Mouse (Mus musculus) forebrain, embryonic 13.5 days (tissue): ENCODE data around the gene Galntl5. TPM values are rescaled to one million over a fixed set of nuclear protein-coding genes. Genes with fewer than 3 reads are reported as not detected.

Experiments
- ATAC-seq: fragments of 200-750 bp; cut with Nextera tagmentation; 2 replicates; pipeline ENCODE4 v1.8.0; 2017
- H3K27ac ChIP-seq: fragments of 300-500 bp; sonication (generic); 2 replicates; pipeline ENCODE4 v1.5.1; 2015; ENCODE audit warnings: inconsistent platforms, mild to moderate bottlenecking, moderate library complexity
- H3K27me3 ChIP-seq: fragments of 300-500 bp; sonication (generic); 2 replicates; pipeline ENCODE4 v1.6.1; 2015; ENCODE audit warnings: mild to moderate bottlenecking, inconsistent platforms
- H3K36me3 ChIP-seq: fragments of 300-500 bp; sonication (generic); 2 replicates; pipeline ENCODE4 v1.6.1; 2015; ENCODE audit warnings: mild to moderate bottlenecking, inconsistent platforms; ENCODE audit not compliant: poor library complexity, severe bottlenecking
- H3K4me1 ChIP-seq: fragments of 300-500 bp; sonication (generic); 2 replicates; pipeline ENCODE4 v1.6.1; 2015; ENCODE audit warnings: inconsistent platforms
- H3K4me2 ChIP-seq: fragments of 300-500 bp; sonication (generic); 2 replicates; pipeline ENCODE4 v1.6.1; 2015; ENCODE audit warnings: inconsistent platforms, mild to moderate bottlenecking, moderate library complexity
- H3K4me3 ChIP-seq: fragments of 300-500 bp; sonication (generic); 2 replicates; pipeline ENCODE4 v1.5.1; 2015; ENCODE audit warnings: mild to moderate bottlenecking, inconsistent platforms
- H3K9ac ChIP-seq: fragments of 300-500 bp; sonication (generic); 2 replicates; pipeline ENCODE4 v1.6.1; 2015; ENCODE audit warnings: mild to moderate bottlenecking, inconsistent platforms
- H3K9me3 ChIP-seq: fragments of 300-500 bp; sonication (generic); replicated peaks from 2 replicates; pipeline ENCODE4 v1.6.1; 2016; ENCODE audit warnings: inconsistent platforms
- WGBS: fragments of 180-500 bp; shearing (Covaris S2); methylation state at CpG from one replicate; pipeline ENCODE4 v1.1.7; 2015; 5-methylcytosine and 5-hydroxymethylcytosine counted together
- polyA plus RNA-seq: library from polyadenylated mRNA; unstranded; fragments of >200 nt; fragmentation: Nextera tagmentation; extraction: Ambion mirVana; gene quantifications from 2 replicates; pipeline ENCODE4 v1.2.1, GENCODE M21; 2015

The Galntl5 gene
- polyA plus RNA-seq, result not detected in 2 replicates

DNA sequence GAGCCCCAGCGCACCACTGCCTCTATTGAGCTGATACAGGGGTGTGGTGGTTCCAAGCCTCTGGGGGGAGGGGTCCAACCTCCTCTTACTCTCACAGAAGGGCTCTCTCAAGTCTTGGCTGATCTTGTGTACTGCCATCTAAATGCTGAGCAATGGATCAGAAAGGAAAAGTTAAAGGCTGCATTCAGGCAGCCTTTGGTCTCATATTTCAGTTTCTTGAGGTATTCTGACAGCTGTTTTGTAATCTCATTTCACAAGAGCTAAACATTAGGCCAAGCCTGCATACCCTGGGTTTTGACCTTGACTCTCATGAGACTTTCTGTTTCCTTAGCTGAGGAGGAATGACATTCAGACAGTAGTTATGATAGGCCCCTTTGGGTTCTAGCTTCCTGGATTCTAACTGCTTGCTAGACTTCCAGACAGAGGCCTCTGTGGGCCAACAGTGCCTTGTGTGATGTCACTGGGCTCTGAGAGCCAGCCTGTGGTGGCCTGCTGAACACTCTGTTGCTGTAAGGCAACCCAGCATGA, at the start of gene Galntl5:
TSS of gene Galntl5 (plus strand) at position 457 of the 528 bp plus-strand sequence.
- no peak within 1 kb of the TSS for H3K4me3 ChIP-seq
- H3K27ac ChIP-seq, result no peak within 1 kb of the TSS
- H3K27me3 ChIP-seq, result no peaks in the 10 kb centered on the region
- 90% methylated on average over 1 of the region's 1 CpGs for WGBS
- no peaks in the 10 kb centered on the region for H3K9me3 ChIP-seq
- no peaks in the 10 kb centered on the region for H3K36me3 ChIP-seq
- no peak within 1 kb of the TSS for H3K9ac ChIP-seq
- H3K4me1 ChIP-seq, result no peaks in the 10 kb centered on the region
- no peak within 1 kb of the TSS for H3K4me2 ChIP-seq
- no peak for ATAC-seq

DNA sequence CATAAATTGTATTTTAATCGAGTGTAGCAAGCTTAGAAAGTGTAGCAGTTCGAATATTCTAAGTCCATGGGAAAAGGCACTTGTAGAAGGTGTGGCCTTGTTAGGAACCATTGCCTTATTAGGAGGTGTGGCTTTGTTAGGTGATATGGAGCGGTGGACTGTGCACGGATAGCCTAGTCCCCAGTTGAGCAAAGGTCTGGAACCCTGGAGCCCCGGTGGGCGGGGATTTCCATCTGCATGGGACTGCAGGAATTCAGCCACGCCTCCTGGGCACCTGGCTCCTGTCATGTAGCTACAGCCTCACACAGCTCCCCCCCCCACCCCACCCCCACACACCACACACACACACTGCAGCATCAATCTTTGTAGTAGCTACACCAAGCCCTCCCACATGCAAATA, 34.6 kb upstream of the Galntl5 start:
- H3K9ac ChIP-seq, result no peak overlapping the region
- 91% methylated on average over 7 of the region's 7 CpGs for WGBS
- H3K27me3 ChIP-seq, result no peaks in the 10 kb centered on the region
- H3K27ac ChIP-seq, result no peak overlapping the region
- ATAC-seq, result no peak
- H3K4me3 ChIP-seq, result no peak overlapping the region
- no peak overlapping the region for H3K4me2 ChIP-seq
- no peaks in the 10 kb centered on the region for H3K36me3 ChIP-seq
- H3K9me3 ChIP-seq, result no peaks in the 10 kb centered on the region
- no peaks in the 10 kb centered on the region for H3K4me1 ChIP-seq

DNA sequence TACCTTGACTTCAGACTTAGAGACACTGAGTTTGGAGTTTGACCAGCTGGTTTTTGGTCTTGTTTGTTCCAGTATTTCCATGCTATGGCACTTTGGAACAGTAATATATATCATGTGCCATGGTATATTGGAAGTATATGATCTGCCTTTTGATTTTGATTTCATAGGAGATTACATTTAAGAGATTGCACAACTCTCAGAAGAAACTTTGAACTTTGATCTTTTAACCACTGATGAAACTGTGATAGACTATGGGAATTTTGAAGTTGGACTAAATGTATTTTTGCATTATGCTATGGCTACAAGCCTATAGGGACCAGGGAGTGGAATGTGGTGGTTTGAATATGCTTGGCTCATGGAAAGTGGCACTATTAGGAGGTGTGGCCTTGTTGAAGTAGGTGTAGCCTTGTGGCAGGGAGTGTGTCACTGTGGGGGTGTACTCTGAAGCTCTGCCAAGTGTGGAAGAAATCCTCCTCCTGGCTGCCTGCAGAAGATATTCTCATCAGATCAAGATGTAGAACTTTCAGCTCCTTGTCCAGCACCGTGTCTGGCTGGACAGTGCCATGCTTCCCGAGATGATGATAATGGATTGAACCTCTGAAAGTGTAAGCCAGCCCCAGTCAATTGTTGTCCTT, 31.8 kb upstream of the Galntl5 start:
- no peak overlapping the region for H3K9ac ChIP-seq
- no peaks in the 10 kb centered on the region for H3K27me3 ChIP-seq
- no peak overlapping the region for H3K4me2 ChIP-seq
- H3K27ac ChIP-seq, result no peak overlapping the region
- no peaks in the 10 kb centered on the region for H3K36me3 ChIP-seq
- ATAC-seq, result no peak
- 80% methylated on average over 2 of the region's 2 CpGs for WGBS
- no peak overlapping the region for H3K4me3 ChIP-seq
- H3K4me1 ChIP-seq, result peaks cover 5% of the 10 kb centered on the region
- no peaks in the 10 kb centered on the region for H3K9me3 ChIP-seq

DNA sequence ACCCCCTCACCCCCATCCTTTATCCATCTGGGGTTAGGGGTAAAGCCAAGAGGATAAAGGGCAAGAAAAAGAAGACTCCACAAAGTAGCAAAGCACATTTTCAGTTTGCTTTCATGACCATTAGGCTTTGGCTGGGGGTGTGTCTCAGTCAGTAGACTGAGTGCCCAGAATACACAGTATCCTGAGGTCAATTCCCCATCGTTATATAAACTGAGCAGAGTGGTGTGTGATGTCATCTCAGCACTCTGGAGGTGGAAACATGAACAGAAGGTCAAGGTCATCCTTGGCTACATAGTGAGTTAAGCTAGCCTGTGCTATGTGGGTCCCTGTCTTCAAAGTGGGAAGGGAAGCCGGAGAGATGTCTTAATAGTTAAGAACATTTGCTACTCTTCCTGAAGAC, 27.8 kb upstream of the Galntl5 start:
- Histone ChIP-seq H3K4me3 (no peak overlapping the region), H3K4me1 (peaks cover 14% of the 10 kb centered on the region), H3K36me3 (no peaks in the 10 kb centered on the region), H3K27me3 (no peaks in the 10 kb centered on the region), H3K9ac (no peak overlapping the region), H3K9me3 (no peaks in the 10 kb centered on the region), H3K27ac (no peak overlapping the region), H3K4me2 (no peak overlapping the region)
- WGBS, result 88% methylated on average over 2 of the region's 2 CpGs
- no peak for ATAC-seq

DNA sequence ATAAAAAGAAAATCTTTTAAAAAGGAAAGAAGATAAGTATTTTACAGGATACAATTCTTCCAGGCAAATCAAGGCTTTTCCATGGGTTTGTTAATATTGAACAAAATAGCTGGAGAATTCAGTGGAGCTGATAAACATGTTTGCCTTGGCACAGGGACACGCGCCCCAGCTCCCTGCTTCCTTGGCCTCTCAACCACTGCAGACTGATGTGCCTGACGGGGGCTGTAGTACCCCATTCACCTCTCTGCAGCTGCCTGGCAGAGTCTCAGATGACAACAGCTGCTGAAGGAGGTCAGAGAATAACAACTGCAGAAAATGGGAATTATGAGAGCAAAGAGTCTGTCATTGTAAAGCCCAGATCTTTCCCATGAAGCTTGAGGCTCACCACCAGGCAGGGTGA, 27.3 kb upstream of the Galntl5 start:
- ATAC-seq, result no peak
- H3K4me3 ChIP-seq, result no peak overlapping the region
- H3K4me1 ChIP-seq, result peaks cover 14% of the 10 kb centered on the region
- 64% methylated on average over 3 of the region's 3 CpGs for WGBS
- no peaks in the 10 kb centered on the region for H3K9me3 ChIP-seq
- H3K9ac ChIP-seq, result no peak overlapping the region
- H3K4me2 ChIP-seq, result no peak overlapping the region
- H3K27me3 ChIP-seq, result no peaks in the 10 kb centered on the region
- no peaks in the 10 kb centered on the region for H3K36me3 ChIP-seq
- no peak overlapping the region for H3K27ac ChIP-seq

DNA sequence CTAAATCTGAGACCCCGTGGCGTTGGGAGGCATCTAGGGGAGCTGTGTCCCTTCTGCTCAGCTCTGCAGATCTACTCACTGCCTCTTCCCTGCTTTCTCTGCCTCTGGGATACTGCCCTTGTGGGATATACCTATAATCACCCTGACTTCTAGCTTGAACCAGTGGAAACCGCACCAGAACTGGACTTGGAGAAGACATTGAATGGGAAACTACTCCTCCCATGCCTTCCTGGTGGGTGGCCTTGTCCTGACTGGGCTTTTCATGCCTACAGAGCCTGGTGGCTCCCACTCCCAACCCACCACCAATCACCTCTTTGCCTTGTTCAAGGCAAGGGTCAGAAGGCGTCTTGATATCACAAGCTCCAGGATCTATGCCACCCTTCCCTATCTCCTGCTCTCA, 26.4 kb upstream of the Galntl5 start:
- no peaks in the 10 kb centered on the region for H3K27me3 ChIP-seq
- H3K27ac ChIP-seq, result no peak overlapping the region
- no peak overlapping the region for H3K4me3 ChIP-seq
- H3K9ac ChIP-seq, result no peak overlapping the region
- H3K4me1 ChIP-seq, result peaks cover 14% of the 10 kb centered on the region
- no peak for ATAC-seq
- H3K36me3 ChIP-seq, result no peaks in the 10 kb centered on the region
- H3K4me2 ChIP-seq, result no peak overlapping the region
- WGBS, result 80% methylated on average over 4 of the region's 4 CpGs
- H3K9me3 ChIP-seq, result no peaks in the 10 kb centered on the region

DNA sequence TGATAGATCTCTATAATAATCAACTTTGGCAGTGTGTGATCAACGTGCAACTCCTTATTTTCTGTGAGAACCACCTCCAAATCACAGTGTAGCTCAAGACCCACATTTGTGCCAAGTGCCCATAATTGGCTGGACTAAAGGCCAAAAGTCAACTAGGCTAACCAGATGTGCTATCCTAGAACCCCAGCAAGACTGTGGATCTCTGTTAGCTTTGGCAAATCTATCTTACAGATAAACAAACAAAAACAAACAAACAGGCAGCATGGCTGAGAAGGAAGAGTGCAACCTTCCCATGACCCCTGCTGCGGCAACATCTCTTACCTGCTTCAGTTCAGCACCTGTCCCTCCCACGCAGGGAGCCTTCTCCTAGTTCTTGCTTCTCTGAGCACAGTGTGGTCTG, 25.9 kb upstream of the Galntl5 start:
- Histone ChIP-seq H3K4me3 (no peak overlapping the region), H3K27ac (no peak overlapping the region), H3K36me3 (no peaks in the 10 kb centered on the region), H3K4me2 (no peak overlapping the region), H3K4me1 (peaks cover 14% of the 10 kb centered on the region), H3K9me3 (no peaks in the 10 kb centered on the region), H3K27me3 (no peaks in the 10 kb centered on the region), H3K9ac (no peak overlapping the region)
- no peak for ATAC-seq
- 90% methylated on average over 3 of the region's 3 CpGs for WGBS

DNA sequence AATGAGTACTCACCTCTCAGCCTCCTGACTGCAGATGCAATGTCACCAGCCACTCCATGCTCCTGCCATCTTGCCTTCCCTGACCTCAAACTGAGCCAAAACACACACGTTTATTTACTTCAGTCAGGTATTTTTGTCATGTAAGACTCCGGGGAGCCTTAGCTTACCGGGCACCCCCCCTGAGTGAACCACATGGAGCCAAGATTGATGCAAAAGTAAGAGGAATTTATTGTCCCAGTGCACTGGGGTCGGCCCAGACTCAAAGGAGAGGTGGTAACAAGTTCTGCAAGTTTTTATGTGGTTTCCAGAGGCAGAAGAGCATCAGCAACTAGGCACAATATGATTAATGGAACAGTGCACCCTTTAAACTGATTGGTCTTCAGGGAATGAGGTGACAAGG, 24.1 kb upstream of the Galntl5 start:
- Histone ChIP-seq H3K4me1 (peaks cover 14% of the 10 kb centered on the region), H3K36me3 (no peaks in the 10 kb centered on the region), H3K27ac (no peak overlapping the region), H3K9me3 (no peaks in the 10 kb centered on the region), H3K9ac (no peak overlapping the region), H3K27me3 (no peaks in the 10 kb centered on the region), H3K4me2 (no peak overlapping the region), H3K4me3 (no peak overlapping the region)
- ATAC-seq, result no peak
- 68% methylated on average over 4 of the region's 4 CpGs for WGBS

DNA sequence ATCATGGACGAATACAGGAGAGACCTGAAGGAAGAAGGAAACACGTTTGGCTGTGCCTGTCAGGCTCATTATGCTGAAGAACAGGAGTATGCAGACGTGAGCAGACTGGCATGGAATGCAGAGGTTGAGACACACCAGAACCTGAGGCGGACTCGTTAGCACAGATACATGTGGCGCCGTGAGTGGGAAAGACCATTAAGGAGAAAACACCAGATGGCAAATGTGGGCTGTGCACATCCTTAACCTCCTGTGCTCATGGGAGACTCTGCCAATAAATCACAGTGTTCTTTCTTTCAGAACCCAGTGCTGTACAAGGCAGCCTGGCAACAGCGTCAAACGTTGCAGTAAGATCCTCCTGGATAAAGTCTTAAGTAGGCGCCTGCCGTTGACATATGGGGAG, 20.7 kb upstream of the Galntl5 start:
- H3K9me3 ChIP-seq, result no peaks in the 10 kb centered on the region
- no peak overlapping the region for H3K4me2 ChIP-seq
- H3K27me3 ChIP-seq, result no peaks in the 10 kb centered on the region
- no peak overlapping the region for H3K9ac ChIP-seq
- no peak overlapping the region for H3K4me3 ChIP-seq
- H3K36me3 ChIP-seq, result no peaks in the 10 kb centered on the region
- WGBS, result 57% methylated on average over 11 of the region's 11 CpGs
- peak; percentile 86 for ATAC-seq
- peak overlapping the region; percentile 31 for H3K27ac ChIP-seq
- H3K4me1 ChIP-seq, result peaks cover 4% of the 10 kb centered on the region; the same call in 1 of the 2 replicates

DNA sequence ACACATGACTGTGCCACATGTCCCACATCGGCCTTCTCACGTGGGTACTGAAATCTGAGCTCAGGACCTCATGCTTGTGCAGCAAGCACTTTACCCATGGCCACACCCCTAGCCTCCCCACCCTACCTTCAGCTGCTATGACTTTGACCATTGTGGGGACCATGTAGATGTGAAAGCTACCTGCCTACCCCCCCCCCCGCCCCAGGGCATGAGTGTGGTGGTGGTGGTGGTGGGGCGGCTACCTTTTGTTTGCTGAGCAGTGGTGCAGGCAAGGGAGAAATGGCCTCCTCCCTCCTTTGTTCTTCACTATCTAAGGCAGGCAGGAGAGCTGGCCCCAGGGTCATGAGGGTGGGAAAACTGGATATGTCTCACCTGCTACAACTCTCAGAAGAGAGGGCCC, 18.3 kb upstream of the Galntl5 start:
- 86% methylated on average over 4 of the region's 4 CpGs for WGBS

DNA sequence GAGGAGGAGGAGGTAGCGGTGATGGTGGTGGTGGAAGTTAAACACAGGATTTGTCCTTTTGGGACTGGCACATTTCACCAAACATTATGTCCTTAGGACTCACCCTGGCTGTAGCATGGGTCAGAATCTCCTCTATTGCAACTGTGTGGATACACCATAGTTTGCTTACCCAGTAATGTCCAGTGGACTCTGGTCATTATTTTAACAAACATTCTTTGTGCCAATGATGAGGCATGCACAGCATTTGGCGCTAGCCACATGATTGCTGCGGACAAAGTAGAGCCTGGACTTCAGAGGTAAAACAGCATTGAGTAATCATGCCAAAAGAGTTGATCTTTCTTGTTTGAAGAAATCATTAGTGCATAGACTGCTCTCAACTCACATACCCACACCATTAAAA, 17.3 kb upstream of the Galntl5 start:
- H3K4me2 ChIP-seq, result no peak overlapping the region
- H3K9me3 ChIP-seq, result no peaks in the 10 kb centered on the region
- H3K4me1 ChIP-seq, result no peaks in the 10 kb centered on the region
- H3K27me3 ChIP-seq, result no peaks in the 10 kb centered on the region
- H3K36me3 ChIP-seq, result no peaks in the 10 kb centered on the region
- WGBS, result 91% methylated on average over 3 of the region's 3 CpGs
- no peak overlapping the region for H3K4me3 ChIP-seq
- H3K9ac ChIP-seq, result no peak overlapping the region
- ATAC-seq, result no peak
- no peak overlapping the region for H3K27ac ChIP-seq

More for the DNA sequence above, 18.3 kb upstream of the Galntl5 start:
- H3K36me3 ChIP-seq, result no peaks in the 10 kb centered on the region
- no peak overlapping the region for H3K9ac ChIP-seq
- no peak overlapping the region for H3K27ac ChIP-seq
- H3K4me2 ChIP-seq, result no peak overlapping the region
- H3K9me3 ChIP-seq, result no peaks in the 10 kb centered on the region
- ATAC-seq, result no peak
- no peak overlapping the region for H3K4me3 ChIP-seq
- H3K27me3 ChIP-seq, result no peaks in the 10 kb centered on the region
- H3K4me1 ChIP-seq, result peaks cover 3% of the 10 kb centered on the region; the same call in 1 of the 2 replicates

DNA sequence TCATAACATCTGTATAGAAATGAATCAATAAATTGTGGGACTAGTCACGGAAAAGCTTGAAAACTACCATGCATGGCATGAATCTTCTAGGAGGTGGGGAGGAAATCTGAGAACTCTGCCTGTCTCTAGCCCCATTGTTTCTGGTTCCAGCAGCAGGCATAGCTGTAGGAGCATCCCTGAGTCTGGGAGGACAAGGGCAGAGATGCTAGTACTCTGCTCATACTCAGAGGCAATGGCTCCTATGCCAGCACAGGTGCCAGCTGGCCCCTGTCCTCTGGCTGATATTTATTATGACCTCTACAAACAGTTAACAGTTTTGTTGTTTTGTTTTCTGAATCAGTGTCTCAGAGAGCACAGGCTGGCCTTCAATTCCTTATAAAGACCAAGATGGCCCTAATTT, 16.9 kb upstream of the Galntl5 start:
- Histone ChIP-seq H3K9ac (no peak overlapping the region), H3K4me3 (no peak overlapping the region), H3K9me3 (no peaks in the 10 kb centered on the region), H3K4me1 (no peaks in the 10 kb centered on the region), H3K27me3 (no peaks in the 10 kb centered on the region), H3K4me2 (no peak overlapping the region), H3K27ac (no peak overlapping the region), H3K36me3 (no peaks in the 10 kb centered on the region)
- ATAC-seq, result no peak
- 84% methylated on average over 1 of the region's 1 CpGs for WGBS
